Mouse (Mus musculus): ENCODE results near the gene Vhl. TPM values are rescaled to one million over a fixed set of nuclear protein-coding genes. Genes with fewer than 3 reads are reported as not detected.
A peak's percentile ranks its signal among the peaks of the same experiment; 100 is the strongest.

The Vhl gene
- total RNA-seq, 1 experiment from 2014 or later = 26.0 TPM

DNA sequence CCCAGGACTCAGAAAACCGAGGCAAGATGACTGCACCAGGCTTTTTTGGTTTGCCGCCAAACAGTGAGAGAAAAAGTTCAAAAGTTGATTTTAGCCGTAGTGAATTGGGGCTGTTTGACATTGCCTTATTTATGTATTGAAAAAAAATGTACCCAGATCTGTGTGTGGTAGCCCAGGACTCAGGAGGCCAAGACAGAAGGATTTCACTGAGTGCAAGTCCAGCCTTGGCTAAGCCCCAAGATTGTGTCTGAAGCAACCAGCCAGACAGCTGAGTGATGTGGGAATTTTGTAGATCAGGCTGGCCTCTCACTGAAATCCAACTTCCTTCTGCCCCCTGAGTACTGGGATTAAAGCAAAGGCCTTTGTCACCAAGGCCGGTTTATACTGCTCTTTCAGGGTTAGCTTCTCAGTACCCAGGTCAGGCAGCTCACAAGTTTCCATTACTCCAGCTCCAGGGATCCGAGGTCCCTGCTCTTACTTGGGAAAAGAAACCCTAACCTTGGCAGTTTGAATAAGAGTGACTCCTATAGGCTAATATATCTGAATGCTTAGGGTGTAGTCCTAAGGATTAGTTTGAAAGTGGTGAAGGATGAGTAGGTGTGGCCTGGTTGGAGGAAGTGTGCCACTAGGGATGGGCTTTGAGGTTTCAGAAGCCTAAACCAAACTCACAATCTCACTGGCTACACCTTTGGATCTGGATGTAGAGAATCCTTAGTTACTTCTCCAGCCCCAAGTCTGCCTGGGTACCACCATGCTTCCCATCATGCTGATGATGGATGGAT lies 1.4 kb downstream of the Vhl start:
- DNase-seq = peak; percentile 54

DNA sequence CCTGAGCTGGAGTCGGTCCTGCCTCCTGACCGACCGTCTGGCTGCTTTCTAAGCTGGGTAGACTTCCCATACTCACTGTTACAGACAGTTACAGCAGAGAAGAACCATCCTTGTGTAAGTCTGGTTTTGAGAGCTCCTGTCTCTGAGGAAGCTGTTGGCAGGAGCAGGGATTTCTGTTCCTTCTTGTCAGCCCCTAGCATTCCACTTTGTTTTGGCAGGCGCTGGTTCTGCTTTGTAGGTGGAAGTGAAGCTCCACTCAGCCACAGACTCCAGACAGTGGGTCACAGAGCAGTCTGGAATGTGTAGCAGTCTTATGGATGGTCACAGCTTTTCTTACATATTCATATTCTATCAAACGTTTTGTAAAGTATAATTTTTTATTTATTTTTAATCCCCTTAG lies 6.6 kb downstream of the Vhl start:
- no peak for DNase-seq

DNA sequence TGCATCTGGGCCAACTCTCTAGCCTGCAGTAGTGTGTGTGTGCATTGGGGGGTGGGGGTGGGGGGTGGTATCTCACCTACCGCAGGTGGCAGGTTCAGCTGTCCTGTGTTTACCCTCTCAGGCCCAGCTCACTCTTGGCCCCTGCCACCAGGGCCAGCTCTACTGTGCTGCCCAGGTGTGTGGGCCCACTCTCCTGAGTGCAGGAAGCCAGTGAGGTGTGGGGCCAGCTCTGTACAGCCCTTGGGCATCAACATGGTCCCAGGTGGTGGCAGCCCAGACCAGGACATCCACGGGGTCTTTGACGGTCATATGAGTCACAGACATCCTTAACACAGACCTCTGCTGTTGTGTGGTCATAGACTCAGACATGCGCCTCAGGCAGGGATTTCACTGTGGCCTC lies 9.1 kb downstream of the Vhl start:
- no peak for DNase-seq

DNA sequence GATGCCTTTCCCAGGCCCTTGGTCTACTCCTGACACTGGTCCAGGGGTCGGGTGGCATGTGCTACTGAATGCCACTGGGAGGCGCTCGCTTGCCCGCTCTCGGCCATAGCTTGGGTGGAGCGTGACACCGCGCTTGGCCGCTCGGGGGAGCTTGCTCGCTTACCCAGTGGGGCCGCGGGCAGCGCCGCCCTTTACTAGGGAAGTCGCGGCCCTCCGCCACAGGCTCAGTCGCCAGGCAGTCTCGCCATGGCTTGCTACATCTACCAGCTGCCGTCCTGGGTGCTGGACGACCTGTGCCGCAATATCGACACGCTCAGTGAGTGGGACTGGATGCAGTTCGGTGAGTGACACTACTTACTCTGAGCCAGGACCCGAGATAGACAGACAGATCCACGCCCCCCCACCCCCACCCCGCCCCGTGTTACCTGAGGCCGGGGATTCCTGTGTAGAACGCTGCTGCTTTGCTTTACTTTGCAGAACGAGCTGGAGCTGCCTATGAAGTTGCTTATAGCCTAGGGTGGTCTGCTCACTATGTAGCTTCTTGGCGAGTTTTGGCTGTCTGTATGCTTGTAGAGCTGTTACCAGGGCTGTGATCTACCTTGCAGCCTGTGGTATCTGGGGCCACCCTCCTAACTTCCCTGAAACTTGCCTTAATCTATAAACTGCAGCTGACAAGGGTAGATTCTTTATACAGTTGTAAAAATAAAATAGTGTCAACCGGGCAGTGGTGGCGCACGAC lies 14.7 kb downstream of the Vhl start, which contains the start of gene Irak2:
Gene Irak2, plus strand, starts transcription at position 166 of the 739 bp plus-strand sequence.
- DNase-seq = peak; percentile 98

DNA sequence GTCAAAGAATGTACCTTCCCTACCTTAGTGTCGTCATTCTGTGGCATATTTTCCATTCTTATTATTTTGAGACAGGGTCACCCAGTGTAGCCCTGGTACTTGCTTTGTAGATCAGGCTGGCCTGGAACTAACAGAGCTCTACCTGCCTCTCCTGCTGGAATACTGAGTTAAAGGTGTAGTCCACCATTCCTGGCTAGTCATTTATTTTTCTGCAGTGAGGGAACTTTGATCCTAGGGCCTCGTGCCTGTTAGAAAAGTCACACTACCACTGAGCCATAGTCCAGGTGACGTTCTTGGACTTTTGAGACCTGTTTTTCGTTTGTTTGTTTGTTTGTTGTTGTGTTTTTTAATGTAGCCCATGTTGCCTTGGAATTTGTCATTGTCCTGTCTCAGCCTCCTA lies 15.4 kb downstream of the Vhl start:
- DNase-seq = no peak

DNA sequence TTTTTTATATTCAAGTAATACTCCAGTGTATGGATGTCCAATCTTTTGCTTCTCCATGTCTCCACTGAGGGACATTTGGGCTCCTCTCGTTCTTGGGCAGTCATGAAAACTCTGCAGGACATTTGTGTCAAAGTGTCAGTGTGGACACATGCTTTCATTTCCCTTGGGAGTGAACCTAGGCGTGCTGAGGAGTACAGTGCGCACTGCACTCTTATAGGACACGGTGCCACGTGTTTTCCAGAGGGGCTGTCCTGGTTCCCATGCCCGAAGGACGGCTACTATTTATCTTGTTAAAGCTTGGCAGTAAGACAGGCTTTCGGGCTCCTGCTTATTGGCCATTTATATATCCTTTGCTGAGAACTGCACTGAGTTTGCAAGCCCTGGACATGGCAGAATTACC lies 18.8 kb downstream of the Vhl start:
- DNase-seq = peak; percentile 45

DNA sequence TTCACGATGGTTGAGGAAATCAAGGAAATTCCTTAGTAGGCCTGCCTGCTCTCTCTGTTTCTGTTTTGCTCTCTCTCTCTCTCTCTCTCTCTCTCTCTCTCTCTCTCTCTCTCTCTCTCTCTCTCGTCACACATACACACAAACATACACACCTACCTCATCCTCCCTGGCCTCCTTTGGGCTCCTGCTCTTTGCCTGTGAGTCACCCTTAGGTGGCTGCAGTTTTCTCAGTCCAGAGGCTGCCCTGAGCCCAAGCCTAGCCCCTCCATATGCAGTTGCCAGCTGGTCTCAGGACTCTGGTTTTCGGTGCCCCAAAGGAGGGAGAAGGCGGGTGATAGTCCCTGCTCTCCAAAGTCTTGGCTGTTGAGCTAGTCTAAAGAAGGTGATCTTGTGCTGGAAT lies 19.3 kb downstream of the Vhl start:
- no peak for DNase-seq

DNA sequence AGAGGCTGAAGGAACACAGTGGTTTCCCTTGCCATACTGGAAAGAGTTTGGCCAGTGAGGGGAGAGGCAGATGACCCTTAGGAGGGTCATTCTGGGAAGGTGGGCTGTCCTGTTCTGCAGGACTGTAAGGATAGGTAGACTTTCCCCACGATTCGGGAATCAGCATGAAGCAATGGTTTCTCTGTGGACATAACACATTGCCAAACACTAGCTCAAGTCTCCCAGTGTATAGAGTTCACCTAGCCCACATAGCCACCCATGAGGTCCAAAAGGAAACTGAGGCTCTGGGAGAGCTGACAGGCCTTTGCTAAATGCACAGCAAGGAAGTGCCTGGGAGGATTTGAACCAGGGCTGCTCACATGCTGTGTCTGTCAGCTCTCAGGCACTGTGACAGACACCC lies 20.2 kb downstream of the Vhl start:
- DNase-seq = no peak

DNA sequence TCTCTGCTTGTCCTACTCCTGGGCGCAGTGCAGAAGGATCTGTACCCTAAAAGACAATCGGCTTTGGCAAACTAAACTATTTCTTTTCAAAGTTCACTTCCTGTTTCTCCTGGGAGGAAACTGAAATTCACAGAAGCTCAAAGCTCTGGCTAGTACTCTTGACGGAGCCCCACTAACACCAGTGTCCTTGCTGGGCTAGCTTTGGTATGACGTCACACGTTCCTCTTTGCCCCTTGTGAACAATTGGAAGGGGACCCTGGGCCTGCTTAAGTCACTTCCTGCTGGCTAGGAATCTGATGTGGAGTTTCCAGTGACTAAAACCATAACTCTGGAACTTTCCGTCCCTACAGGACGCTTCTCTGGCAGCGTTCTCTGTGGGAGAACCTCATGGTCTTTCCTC lies 21.0 kb downstream of the Vhl start:
- DNase-seq = peak; percentile 59

DNA sequence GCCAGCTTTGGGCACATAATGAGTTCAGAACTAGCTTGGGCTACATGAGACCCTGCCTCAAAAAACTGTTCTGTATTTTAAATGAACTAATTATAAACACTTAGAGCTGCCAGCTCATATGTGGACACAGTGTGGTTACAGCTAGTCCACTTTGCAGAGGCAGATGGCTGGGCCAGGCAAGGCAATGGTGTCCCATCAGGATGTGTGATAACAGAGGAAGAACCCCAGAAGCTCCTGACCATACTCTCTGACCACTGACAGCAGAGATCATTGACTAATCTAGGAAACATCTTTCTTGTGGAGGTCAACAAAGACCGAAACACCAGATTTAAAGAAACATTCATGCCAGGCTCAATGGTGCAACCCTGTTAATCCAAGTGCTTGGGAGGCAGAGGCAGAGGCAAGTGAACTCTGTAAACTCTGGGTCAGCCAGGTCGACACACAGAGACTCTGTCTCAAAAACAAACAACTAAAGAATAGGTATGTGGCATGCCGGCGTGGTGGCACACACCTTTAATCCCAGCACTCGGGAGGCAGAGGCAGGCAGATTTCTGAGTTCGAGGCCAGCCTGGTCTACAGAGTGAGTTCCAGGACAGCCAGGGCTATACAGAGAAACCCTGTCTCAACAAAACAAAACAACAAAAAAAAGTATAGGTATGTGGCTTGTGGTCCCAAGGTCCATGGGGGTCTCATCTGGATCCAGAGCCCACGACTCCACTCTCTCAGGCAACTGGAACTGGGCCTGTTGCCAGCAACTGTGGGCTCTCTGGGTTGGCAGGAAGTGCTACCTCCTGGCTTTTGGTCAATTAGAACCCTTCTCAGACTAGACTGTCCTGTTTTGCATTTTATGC lies 25.8 kb downstream of the Vhl start:
- DNase-seq = no peak

DNA sequence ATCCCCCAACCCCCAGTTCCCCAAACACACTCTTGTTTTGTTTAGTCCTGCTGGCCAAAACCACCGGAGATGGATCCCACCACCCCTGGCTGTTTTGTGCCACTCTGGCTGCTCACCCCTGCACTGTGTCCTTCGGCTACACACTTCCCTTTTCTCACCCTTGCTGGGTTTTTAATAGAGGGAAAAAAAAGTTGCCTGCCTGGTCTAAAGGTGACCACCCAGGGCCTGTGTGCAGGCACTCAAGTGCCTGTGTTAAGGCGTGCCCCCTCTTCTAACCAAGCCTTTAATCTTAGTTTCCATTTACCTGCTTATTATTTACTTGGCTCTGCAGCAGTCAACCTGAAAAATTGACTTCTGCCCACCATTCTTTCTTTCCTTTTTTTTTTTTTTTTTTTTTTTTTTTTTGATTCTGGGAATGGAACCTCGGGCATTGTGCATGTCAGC lies 26.5 kb downstream of the Vhl start:
- no peak for DNase-seq

DNA sequence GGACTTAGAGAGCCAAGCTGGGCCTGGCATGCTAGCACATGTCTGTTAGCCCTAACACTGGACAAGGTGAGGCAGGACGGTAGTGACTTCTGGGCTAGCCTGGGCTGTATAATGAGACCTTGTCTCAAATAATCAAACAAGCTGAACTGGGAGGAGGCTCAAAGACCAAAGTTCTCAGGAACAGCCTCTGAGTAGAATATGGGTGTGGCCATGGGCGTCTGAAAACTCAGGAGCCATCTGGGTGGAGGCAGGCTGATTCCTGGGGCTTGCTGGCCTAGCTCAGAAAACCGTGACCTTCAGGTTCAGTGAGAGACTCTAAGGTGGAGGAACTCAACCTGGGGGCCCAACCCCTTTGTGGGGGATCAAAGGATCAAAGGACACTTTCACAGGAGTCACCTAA lies 27.9 kb downstream of the Vhl start:
- DNase-seq = no peak

DNA sequence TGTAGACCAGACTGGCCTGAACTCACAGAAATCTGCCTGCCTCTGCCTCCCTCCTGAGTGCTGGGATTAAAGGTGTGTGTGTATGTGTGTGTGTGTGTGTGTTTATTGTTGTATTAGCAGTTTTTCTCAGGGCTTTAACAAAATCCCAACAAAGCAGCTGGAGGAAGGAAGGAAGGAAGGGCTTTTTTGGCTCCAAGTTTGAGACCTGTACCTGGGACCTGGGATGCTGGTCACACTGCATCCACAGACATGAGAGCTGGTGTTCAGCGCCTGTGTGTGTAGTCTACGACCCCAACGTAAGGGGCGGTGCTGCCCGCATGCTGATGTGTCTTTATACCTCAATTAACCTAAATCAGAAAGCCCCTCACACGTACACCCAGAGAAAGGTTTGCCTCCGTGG lies 29.8 kb downstream of the Vhl start:
- DNase-seq = no peak

DNA sequence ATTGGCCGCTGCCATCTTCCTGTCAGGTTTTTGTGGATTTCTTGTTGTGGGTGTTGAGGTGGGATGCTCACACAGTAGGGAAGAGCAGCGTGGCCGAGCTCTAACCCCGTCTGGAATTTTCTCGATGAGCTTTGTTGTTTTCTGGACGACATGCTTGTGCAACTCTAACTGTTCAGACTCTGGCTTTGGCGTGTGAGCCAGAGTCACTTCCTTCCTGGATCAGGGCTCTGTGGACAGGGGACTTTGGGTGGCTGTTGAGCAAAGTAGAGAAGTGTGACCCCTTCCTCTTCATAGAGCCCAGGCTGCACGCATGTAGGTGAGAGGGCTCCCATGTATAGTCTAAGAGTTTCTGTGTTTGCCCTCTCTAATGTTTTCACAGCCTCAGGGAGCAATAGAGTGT lies 30.3 kb downstream of the Vhl start:
- DNase-seq = no peak

DNA sequence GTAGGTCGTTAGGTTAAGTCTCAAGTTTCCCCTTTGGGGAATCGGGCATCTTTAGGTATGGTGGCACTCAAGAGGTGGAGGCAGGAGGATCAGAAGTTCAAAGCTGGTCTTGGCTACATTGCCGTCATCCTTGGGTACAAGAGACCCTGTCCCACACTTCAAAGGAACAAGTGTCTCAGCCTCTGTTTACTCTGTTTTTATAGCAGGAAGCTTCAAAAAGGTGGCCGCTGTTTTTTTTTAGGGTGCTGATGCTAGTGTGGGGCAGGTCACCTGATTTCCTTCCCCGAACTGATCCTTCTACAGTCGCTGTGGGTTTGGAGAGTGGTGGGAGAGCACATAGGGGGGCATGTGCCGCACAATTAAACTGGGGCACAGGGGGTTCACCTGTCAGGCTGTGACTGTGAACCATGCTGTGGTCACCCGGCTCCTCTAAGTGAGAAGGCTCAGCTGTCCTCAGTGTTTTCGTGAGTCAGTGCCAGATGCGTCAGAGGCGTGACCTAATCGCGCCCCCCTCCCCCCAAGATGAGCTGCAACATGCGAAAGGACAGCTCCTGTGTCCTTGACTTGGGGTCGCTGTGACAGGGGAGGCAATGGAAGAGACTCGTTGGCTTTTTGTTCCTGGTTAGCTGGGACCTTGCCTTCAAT lies 31.1 kb downstream of the Vhl start:
- peak; percentile 90 for DNase-seq

DNA sequence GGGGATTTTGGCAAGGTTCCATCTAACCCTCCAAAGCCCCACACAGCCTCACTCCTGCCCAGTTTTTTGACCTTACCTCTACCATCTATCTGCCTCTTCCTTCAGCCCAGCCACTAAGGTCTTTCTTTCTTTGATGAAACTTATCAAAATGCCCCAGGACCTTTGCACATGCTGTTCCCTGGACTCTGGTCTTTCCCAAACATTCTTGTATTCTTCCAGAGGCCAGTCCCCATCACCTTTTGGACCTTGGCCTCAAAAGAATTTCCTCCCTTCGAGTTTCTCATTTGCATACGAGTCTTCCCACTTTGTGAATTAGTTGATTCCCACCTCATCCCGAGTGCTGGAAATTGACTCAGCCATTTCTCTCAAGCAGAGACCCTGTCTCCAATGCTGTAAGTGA lies 31.7 kb downstream of the Vhl start:
- DNase-seq = no peak

DNA sequence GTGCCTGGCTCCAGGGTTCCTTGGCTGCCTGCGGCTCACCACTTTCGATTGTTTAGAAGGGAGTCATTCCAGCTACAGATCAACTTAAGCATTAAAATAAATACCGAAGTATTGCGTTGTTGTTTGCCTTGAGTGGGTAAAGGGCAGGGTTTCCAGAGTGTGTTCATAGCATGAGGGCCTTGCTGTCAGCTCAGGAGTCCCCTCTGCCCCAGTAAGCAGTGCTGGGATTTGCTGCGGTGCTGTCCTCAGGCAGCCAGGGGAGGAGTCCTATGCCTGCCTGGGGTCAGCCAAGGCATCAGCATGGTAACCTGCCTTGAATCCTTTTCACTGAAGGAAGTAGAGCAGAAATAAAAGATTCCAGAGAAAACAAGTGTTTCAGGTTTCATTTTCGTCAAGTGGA lies 33.1 kb downstream of the Vhl start:
- DNase-seq = peak; percentile 61

DNA sequence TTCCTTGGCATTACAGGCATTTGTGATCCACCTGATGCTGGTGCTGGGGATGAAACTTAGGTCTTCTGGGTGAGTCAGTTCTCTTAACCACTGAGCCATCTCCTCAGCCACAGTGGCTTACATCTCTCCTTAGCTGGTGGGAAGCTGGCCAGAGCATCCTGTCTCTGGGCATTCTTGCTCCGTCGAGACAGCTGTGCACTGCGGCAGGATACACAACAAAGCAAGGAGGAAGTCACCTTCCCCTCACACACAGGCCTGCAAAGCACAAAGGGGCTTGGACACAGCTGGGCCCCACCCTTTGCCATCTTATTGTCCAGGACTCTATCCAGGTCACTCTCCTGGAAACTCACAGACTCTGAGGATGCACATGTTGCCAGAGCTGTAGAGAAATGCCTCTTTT lies 34.5 kb downstream of the Vhl start:
- DNase-seq = peak; percentile 52

DNA sequence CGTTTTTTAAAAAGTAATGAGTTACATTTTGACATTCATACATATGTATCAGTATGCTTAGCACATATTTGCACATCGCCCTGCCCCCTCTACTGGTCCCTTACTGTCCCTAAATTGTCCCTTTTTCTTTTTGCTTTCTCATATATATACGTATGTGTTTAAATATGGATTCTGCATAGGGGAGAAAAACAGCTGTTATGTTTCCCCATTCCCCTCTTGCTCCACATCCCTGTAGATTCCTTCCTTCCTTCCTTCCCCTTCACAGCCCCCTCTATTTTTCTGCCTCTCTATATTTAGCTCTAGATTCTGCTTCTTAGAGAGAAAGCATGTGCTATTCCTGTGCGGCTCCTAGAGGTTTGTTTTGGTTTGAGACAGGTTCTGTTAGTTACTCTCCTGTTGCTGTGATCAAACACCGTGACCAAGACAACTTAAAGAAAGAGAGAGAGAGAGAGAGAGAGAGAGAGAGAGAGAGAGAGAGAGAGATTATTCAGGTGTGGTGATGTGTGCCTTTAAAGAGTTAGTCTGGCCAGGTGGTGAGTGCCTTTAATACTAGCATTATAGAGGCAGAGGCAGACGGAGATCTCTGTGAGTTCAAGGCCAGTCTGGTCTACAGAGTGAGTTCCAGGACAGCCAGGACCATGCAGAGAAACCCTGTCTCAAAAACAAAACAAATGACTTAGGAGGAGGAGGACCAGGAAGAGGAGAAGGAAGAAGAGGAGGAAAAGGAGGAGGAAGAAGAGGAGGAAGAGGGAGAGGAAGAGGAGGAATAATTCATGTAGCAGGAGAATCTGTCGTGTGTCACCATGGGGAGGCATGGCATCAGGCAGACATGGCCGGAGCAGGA lies 36.1 kb downstream of the Vhl start:
- no peak for DNase-seq

DNA sequence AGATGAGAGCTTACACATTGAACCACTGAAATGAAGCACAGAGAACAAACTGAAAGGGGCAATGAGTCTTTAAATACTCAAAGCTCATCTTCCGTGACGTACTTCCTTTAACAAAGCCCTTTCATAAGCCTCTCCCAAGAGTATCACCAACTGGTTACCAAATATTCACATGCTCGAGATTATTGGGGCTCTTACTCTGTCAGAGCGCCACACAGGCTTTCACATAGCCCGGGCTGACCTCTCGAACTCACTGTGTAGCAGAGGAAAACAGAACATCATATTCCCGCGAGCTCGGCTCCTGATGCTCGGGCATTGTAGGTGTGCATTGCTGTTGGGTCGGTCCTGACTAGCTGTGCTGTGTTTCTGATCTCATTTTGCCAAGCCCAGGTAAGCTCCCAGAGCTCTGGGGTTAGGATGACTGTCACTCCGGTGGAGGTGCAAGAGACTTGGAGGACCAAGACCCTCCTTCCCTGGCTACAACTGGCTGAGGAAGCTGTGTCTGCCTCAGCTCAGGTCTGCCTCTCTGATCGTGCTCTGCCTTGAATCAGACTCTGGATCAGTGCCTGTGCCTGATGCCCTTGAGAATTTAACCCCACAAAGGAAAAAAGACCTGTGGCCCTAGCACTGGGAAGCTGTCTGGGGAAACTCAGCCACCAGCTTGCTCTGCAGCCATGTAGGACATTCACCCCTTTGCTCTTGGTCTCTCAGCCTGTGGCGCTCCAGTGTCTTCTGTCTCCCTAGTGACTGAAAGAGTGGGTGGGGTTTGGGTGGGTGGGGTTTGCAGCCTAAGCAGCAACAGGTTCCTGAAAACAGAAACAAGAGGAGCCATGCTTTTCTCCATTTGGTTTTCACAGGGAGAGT lies 37.0 kb downstream of the Vhl start:
- no peak for DNase-seq
